Comparison of ENCODE assay signal across 26 mouse cellular contexts in the genomic region with DNA sequence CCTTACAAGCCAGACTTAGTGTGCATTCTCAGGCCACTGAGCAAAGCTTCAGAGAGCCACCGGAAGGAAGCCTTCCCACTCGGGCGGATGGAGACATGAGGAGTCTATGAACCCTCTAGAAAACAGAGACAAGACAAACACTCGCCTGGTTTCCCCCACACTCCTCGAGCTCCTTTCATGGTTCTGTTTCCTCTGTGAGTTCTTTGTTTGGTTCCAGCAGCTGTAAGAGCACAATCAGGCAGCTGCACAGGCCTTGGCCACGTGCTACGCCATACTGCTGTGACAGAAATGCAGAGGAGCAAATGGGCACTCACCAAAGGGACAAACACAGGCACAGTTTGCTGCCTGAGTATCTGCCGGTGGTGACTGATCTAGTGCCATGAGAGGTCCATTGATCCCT. TPM values are rescaled to one million over a fixed set of nuclear protein-coding genes. Genes with fewer than 3 reads are reported as not detected.
DNase-seq lines count a peak whose midpoint lies in the region; ATAC-seq and TF ChIP-seq lines count a peak whose summit lies in the region.
"Had no signal": no experiment of that assay in that cellular context is flagged by ENCODE, and none has a peak within 500 bp of the region (broad histone marks: within the 10 kb centered on the region; RNA-seq: fewer than 3 reads in every experiment).

No protein-coding gene starts in this region.

- no peak overlapping the region for H3K4me2 ChIP-seq in forebrain, embryonic 11.5 days (ENCODE audit: low read depth, low read length, severe bottlenecking)
- no peak overlapping the region for H3K4me2 ChIP-seq in forebrain, embryonic 15.5 days (replicated peaks)
- H3K4me2 ChIP-seq: embryonic facial prominence, embryonic 13.5 days; intestine, embryonic 15.5 days had no signal

- H3K27me3 ChIP-seq in forebrain, embryonic 11.5 days (ENCODE audit: control insufficient read depth, insufficient read depth, low read length): no peaks in the 10 kb centered on the region
- H3K27me3 ChIP-seq in forebrain, embryonic 15.5 days: no peaks in the 10 kb centered on the region; the same call in 1 of the 2 replicates
- H3K27me3 ChIP-seq: embryonic facial prominence, embryonic 13.5 days; intestine, embryonic 15.5 days had no signal

- peak; percentile 49 for DNase-seq in forebrain, embryonic 11.5 days (ENCODE audit: low spot score)
- DNase-seq in layer of hippocampus, adult 9-11 months: peak; percentile 57
- no peak for DNase-seq in layer of hippocampus, postnatal 36 days
- peak; percentile 61 for DNase-seq in brain, embryonic 14.5 days (ENCODE audit: low read depth)
- DNase-seq in thymus, postnatal 10 days (ENCODE audit: low spot score in 2 of 2): peak; percentile 12 to 14
- no peak for DNase-seq in adrenal gland, postnatal 25 days
- no peak for DNase-seq in MN1 (ENCODE audit: low spot score)
- DNase-seq: cerebellum, postnatal 10 days; gastrocnemius, postnatal 25 days; heart, adult 2 months; kidney, postnatal 36 days; liver had no signal

- H3K36me3 ChIP-seq in forebrain, embryonic 11.5 days (ENCODE audit: control insufficient read depth, insufficient read depth, low read length): no peaks in the 10 kb centered on the region
- no peaks in the 10 kb centered on the region for H3K36me3 ChIP-seq in forebrain, embryonic 15.5 days
- H3K36me3 ChIP-seq: embryonic facial prominence, embryonic 13.5 days; intestine, embryonic 15.5 days had no signal

- WGBS in forebrain, embryonic 11.5 days: 65% methylated on average over 8 of the region's 8 CpGs
- WGBS in forebrain, embryonic 15.5 days: 54% methylated on average over 8 of the region's 8 CpGs

- no peak overlapping the region for H3K9ac ChIP-seq in forebrain, embryonic 11.5 days (ENCODE audit: low read length)
- H3K9ac ChIP-seq in forebrain, embryonic 15.5 days (replicated peaks): no peak overlapping the region
- H3K9ac ChIP-seq: embryonic facial prominence, embryonic 13.5 days; intestine, embryonic 15.5 days had no signal

- no peak overlapping the region for H3K27ac ChIP-seq in forebrain, embryonic 11.5 days (ENCODE audit: low read depth, low read length)
- no peak overlapping the region for H3K27ac ChIP-seq in forebrain, embryonic 15.5 days (replicated peaks)
- H3K27ac ChIP-seq: embryonic facial prominence, embryonic 13.5 days; heart, adult 2 months; intestine, embryonic 15.5 days had no signal

- TF ChIP-seq POLR2A in brain, embryonic 14.5 days (IDR thresholded peaks at IDR 0.05; ENCODE audit: borderline replicate concordance, extremely low read depth, insufficient read depth, insufficient read length, poor library complexity, severe bottlenecking): no peak

- H3K4me3 ChIP-seq in forebrain, embryonic 11.5 days (ENCODE audit: low read depth, low read length): no peak overlapping the region
- no peak overlapping the region for H3K4me3 ChIP-seq in forebrain, embryonic 15.5 days
- H3K4me3 ChIP-seq: embryonic facial prominence, embryonic 13.5 days; heart, adult 2 months; intestine, embryonic 15.5 days had no signal

- peaks cover 2% of the 10 kb centered on the region; the same call in 1 of the 2 replicates for H3K4me1 ChIP-seq in forebrain, embryonic 11.5 days (replicated peaks; ENCODE audit: control insufficient read depth, insufficient read depth, low read length)
- peaks cover 6% of the 10 kb centered on the region for H3K4me1 ChIP-seq in forebrain, embryonic 15.5 days
- H3K4me1 ChIP-seq: intestine, embryonic 15.5 days had no signal

- no peak for ATAC-seq in forebrain, embryonic 11.5 days (replicated peaks; ENCODE audit: low FRiP score)
- no peak for ATAC-seq in forebrain, embryonic 15.5 days (replicated peaks)
- ATAC-seq: intestine, embryonic 15.5 days; lung, postnatal 0 days; midbrain, embryonic 16.5 days had no signal

- H3K9me3 ChIP-seq in forebrain, embryonic 11.5 days (ENCODE audit: control insufficient read depth, low read length): no peaks in the 10 kb centered on the region
- no peaks in the 10 kb centered on the region for H3K9me3 ChIP-seq in forebrain, embryonic 15.5 days
- H3K9me3 ChIP-seq: embryonic facial prominence, embryonic 13.5 days; intestine, embryonic 15.5 days had no signal

- no peak for TF ChIP-seq CTCF in brain, embryonic 14.5 days (IDR thresholded peaks at IDR 0.05; ENCODE audit: borderline replicate concordance, extremely low read depth, insufficient read depth, insufficient read length)

RNA-seq across cellular contexts. Expression of a gene that starts 29.1 kb away (rescaled TPM):
- not detected in 2 replicates for polyA plus RNA-seq in forebrain, embryonic 11.5 days (2014; fragmentation: Nextera tagmentation; extraction: Ambion mirVana)
- polyA plus RNA-seq in forebrain, embryonic 15.5 days (2015; fragmentation: Nextera tagmentation; extraction: Ambion mirVana): not detected in 2 replicates
- total RNA-seq in layer of hippocampus, postnatal 36 days (2021): not detected
- not detected in 2 replicates for polyA plus RNA-seq in brain, embryonic 14.5 days (2012; rRNA removed)
- not detected in 2 replicates for total RNA-seq in adrenal gland, postnatal 25 days (2021)
- total RNA-seq: adrenal gland, adult 18-20 months; heart, adult 2 months; layer of hippocampus, postnatal 10 days; left cerebral cortex, postnatal 36 days; megakaryocyte progenitor cell, adult 5-6 weeks had no signal
- polyA plus RNA-seq: embryonic facial prominence, embryonic 13.5 days; heart, adult 2 months; heart, embryonic 16.5 days; hindbrain, embryonic 11.5 days; kidney, embryonic 14.5 days; liver, embryonic 16.5 days; midbrain, embryonic 16.5 days; neural tube, embryonic 11.5 days had no signal

Comparison
In these comparisons a context has a peak if more than half of its experiments do, and no peak if none do; other contexts are left out.
1. DNase-seq: peak in forebrain, embryonic 11.5 days (single experiment), layer of hippocampus, adult 9-11 months (single experiment), brain, embryonic 14.5 days (single experiment) and thymus, postnatal 10 days (2 of 2); none in layer of hippocampus, postnatal 36 days (0 of 2), adrenal gland, postnatal 25 days (single experiment) and MN1 (single experiment).